Mouse (Mus musculus) B cell, adult (primary cell): ENCODE data around the gene Olfr1447. TPM values are rescaled to one million over a fixed set of nuclear protein-coding genes. Genes with fewer than 3 reads are reported as not detected.

Experiments
- total RNA-seq: library from RNA; stranded (reverse); gene quantifications from 4 replicates; pipeline ENCODE4 v1.2.4, GENCODE M21; 2023; ENCODE audit not compliant: inconsistent age

Olfr1447 gene
- not detected in 4 replicates for total RNA-seq

GRCm38 (mm10) chr19:12903643-12904042 is at the start of gene Olfr1447:
Gene Olfr1447 (minus strand): TSS chr19:12903743.

DNA sequence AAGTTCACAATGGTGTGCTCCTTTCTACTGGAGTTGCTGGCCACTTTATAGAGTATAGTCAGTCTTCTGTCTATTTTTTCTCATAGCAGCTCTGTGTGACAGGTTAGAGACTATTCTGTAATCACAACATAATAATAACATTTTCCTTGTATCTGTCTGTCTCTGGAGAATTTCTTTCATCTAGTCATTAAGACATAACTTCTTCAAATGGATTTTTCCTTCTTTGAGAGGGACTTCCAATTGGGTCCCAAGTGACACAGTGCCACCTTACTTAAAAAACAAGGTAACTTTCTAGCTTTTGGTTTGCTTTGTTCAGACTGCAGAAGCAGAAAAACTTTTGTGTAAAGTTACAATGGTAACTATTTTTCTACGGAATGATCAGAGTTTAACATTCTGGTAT is 46.4 kb upstream of the Olfr1447 start, which contains the start of gene Olfr1450:
Gene Olfr1450, plus strand, starts transcription at position 301 of the 400 bp plus-strand sequence.

DNA sequence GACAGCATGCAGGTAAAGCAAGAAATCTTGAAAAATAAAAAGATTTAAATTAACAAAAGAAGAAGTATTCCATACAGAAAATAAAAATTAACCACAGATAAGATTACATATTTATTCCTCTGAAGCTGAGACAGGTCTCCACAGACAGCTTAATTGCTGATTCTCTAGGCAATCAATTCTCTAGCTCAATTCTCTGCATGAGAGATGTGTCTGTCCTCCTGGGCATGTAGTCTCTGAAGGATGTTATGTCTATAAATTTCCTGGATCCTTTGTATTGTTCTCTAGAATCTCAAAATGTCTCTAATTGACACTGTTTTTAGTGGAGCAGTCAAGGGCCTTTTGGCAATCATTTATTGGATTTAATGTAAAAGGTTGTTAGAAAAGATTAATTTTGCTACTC is 27.0 kb upstream of the Olfr1447 start, which contains the start of gene Olfr1449:
Gene Olfr1449, plus strand, starts transcription at position 301 of the 400 bp plus-strand sequence.

GRCm38 (mm10) chr19:12924319-12924718 is 20.8 kb upstream of the Olfr1447 start, which contains the start of gene Olfr1448:
Gene Olfr1448 (minus strand): TSS chr19:12924419.

DNA sequence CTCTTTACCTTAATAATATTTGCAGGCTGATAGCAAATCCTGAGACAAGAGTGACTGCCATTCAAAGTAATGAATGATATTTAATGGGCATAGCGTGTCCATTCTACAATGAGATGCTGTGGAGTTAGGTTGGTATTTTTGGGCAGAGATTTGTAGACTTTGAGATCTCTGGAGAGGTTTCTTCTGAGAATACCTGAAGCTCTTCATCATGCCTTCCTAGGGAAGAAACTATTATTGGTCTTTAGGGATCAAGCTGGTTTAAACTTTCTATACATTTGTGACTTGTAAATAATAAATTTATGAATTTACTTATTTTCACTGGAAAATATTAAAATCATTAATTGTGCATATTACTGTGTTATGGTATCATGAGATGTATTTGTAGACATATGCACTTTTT is 10.1 kb downstream of the Olfr1447 start, which contains the start of gene Olfr1446:
Gene Olfr1446, minus strand, starts transcription at position 101 of the 400 bp plus-strand sequence.

DNA sequence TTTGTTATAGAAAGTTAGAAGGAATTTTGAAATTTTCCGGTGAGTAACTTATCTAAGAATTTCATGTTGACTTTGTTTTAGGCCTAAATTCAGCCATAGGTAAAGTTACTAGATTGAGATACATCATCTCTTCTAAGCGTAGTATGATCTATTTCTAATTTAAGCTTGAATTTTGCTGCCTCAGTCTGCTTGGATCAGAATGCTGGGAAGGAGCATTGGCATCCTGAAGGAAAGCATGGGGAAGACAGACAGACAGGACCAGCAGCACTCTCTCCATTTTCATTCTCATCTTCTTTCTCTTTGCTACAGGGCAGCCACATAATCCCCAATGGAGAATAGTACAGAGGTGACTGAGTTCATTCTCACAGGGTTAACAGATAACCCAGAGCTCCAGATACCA is 20.0 kb downstream of the Olfr1447 start, which contains the start of gene Olfr1445:
Gene Olfr1445, plus strand, starts transcription at position 301 of the 400 bp plus-strand sequence.

DNA sequence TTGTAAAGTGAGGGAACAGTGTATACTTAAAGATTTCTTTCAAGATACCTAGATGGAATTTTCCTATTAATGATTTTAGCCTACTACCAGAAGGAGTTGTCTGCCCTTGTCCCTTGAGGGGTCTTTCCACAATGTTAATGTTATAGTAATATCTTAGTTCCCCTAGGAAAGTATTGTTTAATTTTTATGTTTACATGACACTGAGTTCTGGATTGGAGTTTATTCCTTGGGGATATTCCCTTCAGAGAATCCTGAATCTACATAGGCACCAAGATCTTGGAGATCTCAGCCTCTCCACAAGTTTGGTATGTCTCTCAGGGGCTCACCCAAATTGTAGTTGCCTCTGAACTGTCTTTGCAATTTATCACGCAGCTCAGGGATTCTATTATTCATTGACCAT is 46.6 kb downstream of the Olfr1447 start, which contains the start of gene Olfr1444:
Gene Olfr1444, plus strand, starts transcription at position 301 of the 400 bp plus-strand sequence.

Other genes with a start within 250 kb of the Olfr1447 start
- gene Olfr1442, start 233.3 kb downstream of the Olfr1447 start, total RNA-seq: not detected in 4 replicates
- not detected in 4 replicates for gene Olfr1443, start 225.6 kb downstream of the Olfr1447 start, total RNA-seq
- gene Keg1, start 208.0 kb downstream of the Olfr1447 start, total RNA-seq: not detected in 4 replicates
- 3.6 to 5.9 TPM (median 4.2 TPM) in 4 replicates for gene Cntf, start 138.1 kb downstream of the Olfr1447 start, total RNA-seq
- 85.2 to 90.8 TPM (median 88.5 TPM) in 4 replicates for gene Zfp91, start 107.6 kb downstream of the Olfr1447 start, total RNA-seq
- gene Lpxn, start 107.5 kb downstream of the Olfr1447 start, total RNA-seq: 81.9 to 88.1 TPM (median 84.2 TPM) in 4 replicates
- gene Gm5244, start 57.1 kb downstream of the Olfr1447 start, total RNA-seq: 2.7 to 5.5 TPM (median 4.1 TPM) in 4 replicates
- 0.61 to 1.3 TPM (median 0.63 TPM) in 4 replicates for gene Olfr1444, start 46.5 kb downstream of the Olfr1447 start, total RNA-seq
- not detected in 4 replicates for gene Olfr1445, start 19.9 kb downstream of the Olfr1447 start, total RNA-seq
- gene Olfr1446, start 10.2 kb downstream of the Olfr1447 start, total RNA-seq: not detected in 4 replicates
- not detected in 4 replicates for gene Olfr1448, start 20.7 kb upstream of the Olfr1447 start, total RNA-seq
- not detected in 4 replicates for gene Olfr1449, start 27.1 kb upstream of the Olfr1447 start, total RNA-seq
- gene Olfr1450, start 46.5 kb upstream of the Olfr1447 start, total RNA-seq: not detected in 4 replicates
- gene Olfr1451, start 91.3 kb upstream of the Olfr1447 start, total RNA-seq: not detected in 4 replicates
- not detected in 4 replicates for gene Olfr1453, start 124.6 kb upstream of the Olfr1447 start, total RNA-seq
- gene Olfr1454, start 156.9 kb upstream of the Olfr1447 start, total RNA-seq: not detected in 4 replicates
- gene Olfr1457, start 194.1 kb upstream of the Olfr1447 start, total RNA-seq: not detected in 4 replicates
- gene Olfr1458, start 203.0 kb upstream of the Olfr1447 start, total RNA-seq: not detected in 4 replicates
- gene Olfr1459, start 245.8 kb upstream of the Olfr1447 start, total RNA-seq: 0.09 TPM in 2 of 4 replicates, not detected in the others